Mouse (Mus musculus): ENCODE data around the gene Rasgef1c.

DNA sequence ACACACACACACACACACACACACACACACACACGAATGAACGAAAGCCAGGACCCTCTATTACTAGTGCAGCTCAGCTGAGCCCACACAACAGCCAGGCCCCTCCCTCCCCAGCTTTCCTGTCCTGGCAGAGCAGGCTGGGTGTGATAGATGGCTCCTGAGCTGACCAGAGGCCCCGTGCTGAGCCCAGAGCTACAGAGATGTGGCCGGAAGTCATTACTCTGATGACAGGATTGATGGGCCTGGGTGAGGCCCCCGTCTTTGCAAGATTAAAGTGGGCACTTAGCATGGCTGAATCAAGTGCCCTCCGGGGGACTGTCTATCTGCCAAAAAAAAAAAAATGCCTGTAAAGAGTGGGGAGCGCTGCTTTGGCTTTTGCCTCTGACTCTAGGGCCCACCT, 30.2 kb downstream of the Rasgef1c start:
- no peak for TF ChIP-seq CTCF (IDR thresholded peaks at IDR 0.05; ENCODE audit: borderline replicate concordance, insufficient read depth, low read length)
- no peak for TF ChIP-seq POLR2A (IDR thresholded peaks at IDR 0.05; ENCODE audit: low read depth, low read length)
